Mouse (Mus musculus): Measurements from ENCODE around the gene Cecr2. TPM values are rescaled to one million over a fixed set of nuclear protein-coding genes. Genes with fewer than 3 reads are reported as not detected.

Cecr2 gene
- 6.6 TPM in 2 replicates for polyA plus RNA-seq (2015; fragmentation: Nextera tagmentation; extraction: Ambion mirVana)

DNA sequence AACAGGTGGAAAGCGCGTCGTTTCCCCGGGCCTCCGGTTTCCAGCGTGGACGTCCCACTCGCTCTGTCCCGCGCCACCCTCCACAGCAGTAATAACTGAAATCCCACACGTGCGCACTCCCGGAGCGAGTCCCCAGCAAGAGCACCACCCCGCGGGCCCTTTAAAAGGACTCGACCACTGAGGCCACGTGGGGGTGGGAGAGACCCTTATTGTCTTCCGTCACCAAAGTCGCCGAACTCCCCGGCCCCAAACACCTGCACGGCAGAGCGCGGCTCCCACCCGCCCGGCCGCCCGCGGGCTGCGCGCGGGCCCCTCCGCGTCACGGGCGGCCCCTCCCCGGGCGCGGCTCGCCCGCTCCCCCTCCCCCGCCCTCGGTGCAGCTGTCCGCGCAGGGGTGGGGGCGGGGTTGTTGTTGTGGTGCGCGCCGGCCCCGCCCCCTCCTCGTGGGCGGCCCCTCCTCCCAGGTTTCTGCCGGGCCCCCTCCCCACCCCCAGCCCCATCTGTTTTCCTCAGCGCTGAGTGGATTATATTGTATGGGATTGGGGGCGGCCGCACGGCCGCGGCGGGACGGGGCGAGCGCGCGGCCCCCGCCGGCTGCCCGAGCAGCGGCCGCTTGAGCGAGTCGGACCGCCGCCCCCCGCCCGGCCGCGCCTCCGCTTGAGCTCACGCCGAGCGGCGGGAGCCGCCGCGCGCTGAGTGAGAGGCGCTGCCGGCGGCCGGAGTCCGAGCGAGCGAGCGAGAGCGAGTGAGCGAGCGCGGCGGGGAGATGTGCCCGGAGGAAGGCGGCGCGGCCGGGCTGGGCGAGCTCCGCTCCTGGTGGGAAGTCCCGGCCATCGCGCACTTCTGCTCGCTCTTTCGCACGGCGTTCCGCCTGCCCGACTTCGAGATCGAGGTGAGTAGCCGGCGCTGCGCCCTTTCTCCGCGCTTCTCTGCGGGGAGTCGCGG lies at the start of gene Cecr2:
Gene Cecr2, plus strand, starts transcription at position 554 of the 945 bp plus-strand sequence.
- Histone ChIP-seq H3K4me2 (peak within 1 kb of the TSS; percentile 99), H3K4me3 (replicated peaks) (peak within 1 kb of the TSS; percentile 96), H3K9ac (peak within 1 kb of the TSS; percentile 98), H3K27ac (replicated peaks) (peak within 1 kb of the TSS; percentile 96), H3K36me3 (replicated peaks) (no peaks in the 10 kb centered on the region), H3K9me3 (replicated peaks) (no peaks in the 10 kb centered on the region), H3K27me3 (no peaks in the 10 kb centered on the region), H3K4me1 (replicated peaks) (peaks cover 42% of the 10 kb centered on the region)
- peak; percentile 77 for ATAC-seq (ENCODE audit: insufficient read depth)
- 2% methylated on average over 121 of the region's 127 CpGs for WGBS (ENCODE audit: insufficient replicate concordance)

DNA sequence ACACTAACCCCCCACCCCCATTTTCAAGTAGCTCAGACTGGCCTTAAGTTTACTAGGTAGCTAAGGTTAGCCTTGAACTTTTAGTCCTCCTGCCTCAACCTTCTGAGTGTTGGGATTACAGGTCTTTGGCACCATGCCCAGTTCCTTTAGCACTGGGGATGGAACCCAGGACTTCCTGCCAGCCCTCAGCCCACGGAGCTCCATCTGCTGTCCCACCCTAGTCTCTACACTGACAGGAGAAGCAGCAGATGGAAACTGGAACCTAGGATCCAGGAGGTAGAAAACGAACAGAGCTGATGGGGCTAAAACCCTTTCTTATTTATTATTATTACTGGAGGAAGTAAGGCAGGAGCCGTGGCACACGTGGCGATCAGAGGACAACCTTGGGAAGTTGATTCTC lies 48.6 kb upstream of the Cecr2 start:
- Histone ChIP-seq H3K4me3 (replicated peaks) (no peak overlapping the region), H3K27ac (replicated peaks) (peak overlapping the region; percentile 94), H3K27me3 (no peaks in the 10 kb centered on the region), H3K4me2 (no peak overlapping the region), H3K9ac (no peak overlapping the region), H3K36me3 (replicated peaks) (no peaks in the 10 kb centered on the region), H3K4me1 (replicated peaks) (peaks cover 61% of the 10 kb centered on the region), H3K9me3 (replicated peaks) (no peaks in the 10 kb centered on the region)
- WGBS (ENCODE audit: insufficient replicate concordance) = 65% methylated on average over 5 of the region's 5 CpGs
- no peak for ATAC-seq (ENCODE audit: insufficient read depth)

DNA sequence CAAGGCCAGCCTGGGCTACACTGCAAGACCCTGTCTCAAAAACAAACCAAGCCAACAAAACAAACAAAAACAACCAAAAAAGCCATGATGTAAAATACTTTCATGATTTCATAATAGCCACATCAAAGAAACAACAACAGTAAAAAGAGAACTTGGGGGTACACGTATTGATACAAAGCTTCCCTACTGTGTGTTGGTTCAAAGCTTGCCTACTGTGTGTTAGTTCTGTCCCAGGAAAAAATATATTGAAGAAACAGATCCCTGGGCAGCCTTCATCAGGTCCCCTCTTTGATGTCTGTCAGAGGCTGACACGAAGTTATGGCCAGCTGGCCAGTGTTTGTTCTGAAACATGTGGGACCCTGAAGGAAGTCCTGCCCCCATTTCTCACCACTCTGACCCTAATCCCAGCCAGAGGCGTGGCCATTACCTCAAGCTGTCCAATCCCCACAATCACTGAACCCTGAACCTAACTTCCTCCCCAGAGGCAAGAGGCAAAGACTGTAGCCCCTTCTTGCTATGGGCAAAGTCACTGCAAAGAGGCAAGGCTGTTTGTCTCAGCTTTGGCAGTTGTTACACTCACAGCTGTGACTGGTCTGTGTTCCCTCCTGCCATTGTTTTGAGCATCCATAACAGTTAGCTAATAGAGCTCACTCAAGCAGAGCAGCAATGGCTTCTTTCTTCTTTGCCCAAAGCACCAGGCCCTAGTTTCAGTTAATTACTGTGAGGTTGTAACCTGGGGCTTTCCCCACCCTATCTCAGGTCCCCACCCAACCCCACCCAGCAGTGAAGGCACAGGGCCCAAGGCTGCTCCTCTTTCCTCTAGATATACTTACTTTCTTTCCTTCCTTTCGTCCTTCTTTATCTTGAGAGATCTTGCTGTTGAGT lies 47.4 kb upstream of the Cecr2 start:
- Histone ChIP-seq H3K9me3 (replicated peaks) (no peaks in the 10 kb centered on the region), H3K4me3 (replicated peaks) (peak overlapping the region; percentile 40), H3K27ac (replicated peaks) (peak overlapping the region; percentile 94), H3K4me2 (peak overlapping the region; percentile 71), H3K27me3 (no peaks in the 10 kb centered on the region), H3K4me1 (replicated peaks) (peaks cover 61% of the 10 kb centered on the region), H3K36me3 (replicated peaks) (no peaks in the 10 kb centered on the region), H3K9ac (peak overlapping the region; percentile 61)
- WGBS (ENCODE audit: insufficient replicate concordance) = 46% methylated on average over 4 of the region's 4 CpGs
- ATAC-seq (ENCODE audit: insufficient read depth) = peak; percentile 94

DNA sequence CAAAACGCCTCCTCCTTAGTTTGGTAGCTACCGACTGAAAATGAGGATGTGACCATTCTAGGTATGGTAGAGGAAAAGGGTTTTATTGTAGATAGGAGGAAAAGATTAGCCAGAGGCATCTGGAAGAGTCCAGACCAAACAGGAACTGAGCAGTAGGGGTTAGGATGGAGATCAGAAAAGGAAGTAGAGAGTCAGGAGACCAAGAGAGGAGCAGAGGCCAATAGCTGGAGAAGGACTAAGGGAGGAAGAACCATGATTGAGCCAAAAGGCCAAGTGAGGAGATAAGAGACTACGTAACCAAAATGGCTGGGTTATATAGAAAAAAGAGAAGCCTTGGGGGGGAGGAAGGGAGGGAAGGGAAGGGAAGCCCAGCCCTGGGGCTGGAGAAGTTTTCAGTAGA lies 46.0 kb upstream of the Cecr2 start:
- Histone ChIP-seq H3K4me2 (no peak overlapping the region), H3K9ac (no peak overlapping the region), H3K4me3 (replicated peaks) (no peak overlapping the region), H3K36me3 (replicated peaks) (no peaks in the 10 kb centered on the region), H3K27me3 (no peaks in the 10 kb centered on the region), H3K27ac (replicated peaks) (peak overlapping the region; percentile 94), H3K9me3 (replicated peaks) (no peaks in the 10 kb centered on the region), H3K4me1 (replicated peaks) (peaks cover 61% of the 10 kb centered on the region)
- ATAC-seq (ENCODE audit: insufficient read depth) = no peak
- WGBS (ENCODE audit: insufficient replicate concordance) = 52% methylated on average over 3 of the region's 3 CpGs

DNA sequence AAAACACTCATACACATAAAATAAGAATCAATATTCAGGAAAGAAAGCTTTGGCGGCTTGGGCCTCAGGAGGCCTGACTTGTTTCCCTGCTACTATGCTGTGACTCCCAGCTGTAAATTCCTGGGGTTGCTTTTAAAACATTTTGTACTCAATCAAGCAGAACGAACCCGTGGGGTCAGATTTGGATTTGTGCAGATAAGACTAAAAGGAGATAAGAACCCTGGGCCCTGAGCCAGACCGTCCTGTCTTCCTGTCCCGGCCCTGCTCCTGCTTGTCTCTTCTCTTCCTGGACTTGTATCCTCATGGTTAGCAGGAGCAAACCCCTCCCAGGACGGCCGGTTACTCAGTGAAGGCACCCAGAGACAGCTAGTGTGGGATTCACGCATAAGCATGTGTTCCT lies 41.1 kb upstream of the Cecr2 start:
- Histone ChIP-seq H3K27me3 (no peaks in the 10 kb centered on the region), H3K9ac (no peak overlapping the region), H3K36me3 (replicated peaks) (no peaks in the 10 kb centered on the region), H3K27ac (replicated peaks) (0 out of 2 replicates have a peak overlapping the region, but pooled peaks have one; percentile 29), H3K9me3 (replicated peaks) (no peaks in the 10 kb centered on the region), H3K4me2 (no peak overlapping the region), H3K4me1 (replicated peaks) (peaks cover 21% of the 10 kb centered on the region), H3K4me3 (replicated peaks) (no peak overlapping the region)
- ATAC-seq (ENCODE audit: insufficient read depth) = no peak
- WGBS (ENCODE audit: insufficient replicate concordance) = 45% methylated on average over 8 of the region's 8 CpGs

DNA sequence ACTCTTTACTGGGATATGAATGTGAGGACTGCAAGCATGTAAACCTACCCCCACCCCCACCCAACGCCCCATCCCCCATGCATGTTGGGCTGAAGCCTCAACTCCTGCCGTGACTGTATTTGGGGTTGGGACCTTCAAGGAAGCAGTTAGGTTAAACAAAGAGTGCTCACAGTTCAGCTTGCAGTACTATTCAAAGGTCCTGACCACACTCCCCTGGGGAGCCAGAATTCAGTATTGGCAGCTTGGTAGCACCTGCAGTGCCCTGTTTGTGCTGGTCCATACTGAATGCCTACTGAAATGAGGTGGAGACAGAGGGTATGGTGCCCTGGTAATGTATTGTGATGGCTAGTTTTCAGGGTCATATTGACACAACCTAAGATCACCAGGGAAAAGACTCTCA lies 39.1 kb upstream of the Cecr2 start:
- Histone ChIP-seq H3K4me1 (replicated peaks) (peaks cover 13% of the 10 kb centered on the region), H3K27me3 (no peaks in the 10 kb centered on the region), H3K36me3 (replicated peaks) (no peaks in the 10 kb centered on the region), H3K4me2 (no peak overlapping the region), H3K9ac (no peak overlapping the region), H3K27ac (replicated peaks) (no peak overlapping the region), H3K4me3 (replicated peaks) (no peak overlapping the region), H3K9me3 (replicated peaks) (no peaks in the 10 kb centered on the region)
- WGBS (ENCODE audit: insufficient replicate concordance) = 63% methylated on average over 2 of the region's 2 CpGs
- ATAC-seq (ENCODE audit: insufficient read depth) = no peak

DNA sequence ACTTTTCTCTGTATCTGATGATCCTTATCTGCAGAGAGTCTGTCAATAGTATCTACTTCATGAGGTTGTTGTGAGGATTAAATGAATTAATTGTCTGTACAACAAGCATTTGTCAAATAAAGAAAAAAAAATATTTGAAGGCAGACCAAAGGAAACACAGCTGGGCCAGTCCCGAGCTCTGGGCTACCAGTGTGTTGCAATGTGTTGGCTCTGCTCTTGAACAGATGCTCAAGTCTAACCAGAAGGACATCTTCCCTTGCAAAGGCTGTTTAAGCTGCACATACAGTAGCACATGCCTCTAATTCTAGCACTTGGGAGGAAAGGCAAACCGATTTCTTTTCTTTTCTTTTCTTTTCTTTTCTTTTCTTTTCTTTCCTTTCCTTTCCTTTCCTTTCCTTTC lies 37.2 kb upstream of the Cecr2 start:
- no peak overlapping the region for H3K4me2 ChIP-seq
- peaks cover 13% of the 10 kb centered on the region for H3K4me1 ChIP-seq (replicated peaks)
- H3K27me3 ChIP-seq = no peaks in the 10 kb centered on the region
- ATAC-seq (ENCODE audit: insufficient read depth) = no peak
- no peak overlapping the region for H3K4me3 ChIP-seq (replicated peaks)
- H3K9ac ChIP-seq = no peak overlapping the region
- 48% methylated on average over 2 of the region's 2 CpGs for WGBS (ENCODE audit: insufficient replicate concordance)
- H3K27ac ChIP-seq (replicated peaks) = no peak overlapping the region
- H3K36me3 ChIP-seq (replicated peaks) = no peaks in the 10 kb centered on the region
- no peaks in the 10 kb centered on the region for H3K9me3 ChIP-seq (replicated peaks)

DNA sequence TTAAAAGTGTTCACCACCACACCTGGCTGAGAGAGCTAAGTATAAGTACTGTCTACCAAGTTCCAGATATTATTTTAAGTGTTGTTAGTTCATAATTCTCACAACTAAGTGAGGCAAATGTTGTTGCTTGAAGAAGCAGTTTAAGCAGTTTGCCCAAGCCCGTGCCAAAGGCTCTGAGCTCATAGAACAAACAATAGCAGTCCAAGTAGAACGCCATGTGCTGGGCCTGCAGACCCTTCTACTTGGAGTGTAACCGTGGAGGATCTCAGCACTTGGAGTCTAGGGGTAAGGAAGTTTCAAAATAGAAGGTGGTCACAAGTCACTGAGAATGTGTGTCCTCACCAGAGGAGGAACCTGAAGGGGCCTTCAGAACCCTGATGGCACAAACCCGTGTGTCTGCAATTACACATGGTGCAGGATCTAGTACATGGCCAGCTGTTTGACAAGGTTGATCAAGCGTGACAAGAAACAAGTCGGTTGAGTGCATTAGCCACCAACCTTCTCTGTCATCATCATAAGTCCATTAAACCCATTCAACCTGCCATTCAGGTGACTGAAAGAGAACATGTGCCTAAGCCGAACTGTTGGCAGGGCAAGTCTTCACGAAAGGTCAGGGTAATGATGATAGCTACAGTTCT lies 30.7 kb upstream of the Cecr2 start:
- Histone ChIP-seq H3K4me3 (replicated peaks) (no peak overlapping the region), H3K27me3 (no peaks in the 10 kb centered on the region), H3K36me3 (replicated peaks) (no peaks in the 10 kb centered on the region), H3K4me1 (replicated peaks) (no peaks in the 10 kb centered on the region), H3K9me3 (replicated peaks) (no peaks in the 10 kb centered on the region), H3K27ac (replicated peaks) (no peak overlapping the region), H3K4me2 (no peak overlapping the region), H3K9ac (no peak overlapping the region)
- no peak for ATAC-seq (ENCODE audit: insufficient read depth)
- 69% methylated on average over 8 of the region's 8 CpGs for WGBS (ENCODE audit: insufficient replicate concordance)

DNA sequence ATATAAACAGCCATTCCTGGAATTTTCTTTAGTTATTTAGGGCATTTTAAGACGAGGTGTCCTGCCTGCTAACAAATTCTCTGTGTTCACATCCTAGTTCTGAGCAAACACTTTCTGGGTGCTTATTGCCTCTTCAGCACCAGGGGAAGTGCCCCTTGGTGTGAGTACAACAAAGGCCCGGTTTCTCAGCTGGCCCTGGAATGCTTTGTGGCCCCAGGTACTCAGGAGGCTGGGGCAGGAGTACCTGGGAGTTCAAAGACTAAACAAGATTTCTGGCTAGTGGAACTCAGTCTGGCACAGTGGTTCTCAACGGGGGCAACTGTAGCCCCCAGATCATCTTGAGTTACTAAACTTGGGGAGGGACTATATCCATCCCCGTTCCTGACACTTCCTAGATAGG lies 26.6 kb upstream of the Cecr2 start:
- no peaks in the 10 kb centered on the region for H3K27me3 ChIP-seq

DNA sequence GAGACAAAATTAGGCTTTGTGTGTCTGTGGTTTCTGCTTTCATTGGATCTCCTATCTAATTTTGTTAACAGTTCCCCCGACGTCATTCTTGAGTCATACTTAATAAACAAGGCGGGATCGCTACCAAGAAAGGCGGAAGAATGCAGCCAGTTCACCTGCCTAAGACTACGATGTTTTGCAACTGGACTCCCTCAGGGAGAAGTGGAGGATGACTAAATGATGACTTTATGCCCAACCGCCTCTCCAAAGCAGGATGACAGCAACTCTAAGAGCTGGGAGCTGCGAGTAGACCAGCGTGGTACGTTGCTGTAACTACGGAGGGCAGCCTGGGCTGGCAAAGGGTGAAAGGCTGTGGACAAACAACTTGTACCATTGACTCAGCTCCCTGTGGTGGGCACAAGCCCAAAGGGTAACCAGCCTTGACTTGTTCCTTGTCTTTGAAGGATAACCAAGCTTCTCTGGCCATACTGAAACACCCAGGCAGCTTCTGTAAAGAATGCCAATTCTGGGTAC lies 24.2 kb upstream of the Cecr2 start:
- no peaks in the 10 kb centered on the region for H3K27me3 ChIP-seq
- no peak overlapping the region for H3K4me2 ChIP-seq
- no peaks in the 10 kb centered on the region for H3K4me1 ChIP-seq (replicated peaks)
- H3K36me3 ChIP-seq (replicated peaks) = no peaks in the 10 kb centered on the region
- no peak overlapping the region for H3K27ac ChIP-seq (replicated peaks)
- H3K9me3 ChIP-seq (replicated peaks) = no peaks in the 10 kb centered on the region
- WGBS (ENCODE audit: insufficient replicate concordance) = 83% methylated on average over 11 of the region's 11 CpGs
- no peak for ATAC-seq (ENCODE audit: insufficient read depth)
- no peak overlapping the region for H3K9ac ChIP-seq
- H3K4me3 ChIP-seq (replicated peaks) = no peak overlapping the region

More for the DNA sequence above, 26.6 kb upstream of the Cecr2 start:
- WGBS (ENCODE audit: insufficient replicate concordance) = 51% methylated on average over 4 of the region's 4 CpGs
- Histone ChIP-seq H3K4me3 (replicated peaks) (no peak overlapping the region), H3K36me3 (replicated peaks) (no peaks in the 10 kb centered on the region), H3K27ac (replicated peaks) (no peak overlapping the region), H3K9ac (no peak overlapping the region), H3K4me1 (replicated peaks) (no peaks in the 10 kb centered on the region), H3K4me2 (no peak overlapping the region), H3K9me3 (replicated peaks) (no peaks in the 10 kb centered on the region)
- ATAC-seq (ENCODE audit: insufficient read depth) = no peak

All from liver, embryonic 15.5 days (tissue).